Mouse (Mus musculus) stomach, embryonic 14.5 days (tissue): ENCODE data around the gene Zfp866. TPM values are rescaled to one million over a fixed set of nuclear protein-coding genes. Genes with fewer than 3 reads are reported as not detected.

Experiments used
- ATAC-seq: fragments of 200-750 bp; cut with Nextera tagmentation; 2 replicates; pipeline ENCODE4 v1.8.0; 2017; ENCODE audit warnings: low read depth, moderate TSS enrichment; ENCODE audit not compliant: insufficient number of reproducible peaks, insufficient read depth, low FRiP score
- H3K27ac ChIP-seq: fragments of 300-500 bp; sonication (generic); 2 replicates; pipeline ENCODE4 v1.5.1; 2014; ENCODE audit warnings: mild to moderate bottlenecking, low read length, moderate library complexity, mixed read lengths
- H3K27me3 ChIP-seq: fragments of 300-500 bp; sonication (generic); 2 replicates; pipeline ENCODE4 v1.6.1; 2014; ENCODE audit warnings: low read length, control low read depth, mixed read lengths; ENCODE audit not compliant: control insufficient read depth, insufficient read depth
- H3K36me3 ChIP-seq: fragments of 300-500 bp; sonication (generic); 2 replicates; pipeline ENCODE4 v1.6.1; 2014; ENCODE audit warnings: mild to moderate bottlenecking, control low read depth, low read length, moderate library complexity, mixed read lengths; ENCODE audit not compliant: control insufficient read depth, insufficient read depth
- H3K4me1 ChIP-seq: fragments of 300-500 bp; sonication (generic); 2 replicates; pipeline ENCODE4 v1.6.1; 2014; ENCODE audit warnings: low read length, control low read depth, mixed read lengths; ENCODE audit not compliant: control insufficient read depth, insufficient read depth
- H3K4me2 ChIP-seq: fragments of 300-500 bp; sonication (generic); replicated peaks from 2 replicates; pipeline ENCODE4 v1.6.1; 2014; ENCODE audit warnings: low read depth, low read length, control low read depth
- H3K4me3 ChIP-seq: fragments of 300-500 bp; sonication (generic); 2 replicates; pipeline ENCODE4 v1.5.1; 2014; ENCODE audit warnings: low read depth, low read length, control low read depth
- H3K9ac ChIP-seq: fragments of 300-500 bp; sonication (generic); replicated peaks from 2 replicates; pipeline ENCODE4 v1.6.1; 2014; ENCODE audit warnings: low read depth, mild to moderate bottlenecking, control low read depth, low read length, moderate library complexity, mixed read lengths
- H3K9me3 ChIP-seq: fragments of 300-500 bp; sonication (generic); 2 replicates; pipeline ENCODE4 v1.6.1; 2016; ENCODE audit warnings: low read depth, low read length, control low read depth; ENCODE audit not compliant: control insufficient read depth
- WGBS: fragments of 180-500 bp; shearing (Covaris S2); extraction: QIAGEN DNeasy Blood & Tissue Kit; methylation state at CpG from one replicate; pipeline ENCODE4 v1.1.7; 2014; 5-methylcytosine and 5-hydroxymethylcytosine counted together
- polyA plus RNA-seq: library from polyadenylated mRNA; unstranded; fragments of >200 nt; fragmentation: Nextera tagmentation; extraction: Ambion mirVana; gene quantifications from 2 replicates; pipeline ENCODE4 v1.2.1, GENCODE M21; 2014

Zfp866 gene
- polyA plus RNA-seq, 1 experiment from 2014 or later: 35.4 TPM

DNA sequence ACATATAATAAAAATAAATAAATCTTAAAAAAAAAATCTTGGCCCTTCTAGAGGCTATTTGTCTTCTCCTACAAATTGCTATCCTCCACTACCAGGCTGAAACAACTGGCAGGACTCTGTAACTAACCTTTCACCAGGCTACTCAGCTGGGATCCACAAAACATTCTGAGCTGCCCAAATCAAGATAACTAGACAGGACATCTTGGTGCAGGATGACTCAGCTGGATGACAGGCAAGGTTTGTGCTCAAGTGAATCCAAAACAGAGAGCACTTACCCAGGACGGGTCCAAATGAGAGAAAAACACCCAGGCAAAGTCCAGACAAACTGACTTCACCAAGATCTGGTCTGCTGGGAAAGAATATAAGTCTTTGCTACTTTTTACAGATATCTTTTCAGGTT lies 55.5 kb downstream of the Zfp866 start:
- H3K9me3 ChIP-seq: no peaks in the 10 kb centered on the region
- no peak overlapping the region for H3K4me3 ChIP-seq
- WGBS: 69% methylated on average over 1 of the region's 1 CpGs
- no peak overlapping the region for H3K27ac ChIP-seq
- no peaks in the 10 kb centered on the region for H3K4me1 ChIP-seq
- H3K9ac ChIP-seq: no peak overlapping the region
- no peaks in the 10 kb centered on the region for H3K27me3 ChIP-seq
- no peak for ATAC-seq
- H3K4me2 ChIP-seq: no peak overlapping the region
- no peaks in the 10 kb centered on the region for H3K36me3 ChIP-seq

DNA sequence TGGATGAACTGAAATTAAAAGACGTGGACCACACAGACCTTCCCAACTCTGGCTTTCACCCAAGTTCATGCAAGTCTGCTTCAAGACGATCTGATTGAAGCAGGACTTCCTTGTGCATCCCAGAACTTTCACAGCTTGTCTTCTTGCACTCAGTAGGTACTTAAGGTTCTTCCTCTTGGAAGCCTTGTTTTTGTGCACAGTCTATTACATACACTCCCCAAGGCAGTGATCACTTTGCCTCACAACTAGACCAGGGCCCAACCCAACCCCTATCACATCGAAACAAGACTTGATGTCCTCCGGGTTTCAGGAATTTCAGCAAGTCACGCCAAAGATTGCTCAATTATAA lies 73.8 kb downstream of the Zfp866 start:
- no peak for ATAC-seq
- H3K9ac ChIP-seq: no peak overlapping the region
- no peaks in the 10 kb centered on the region for H3K27me3 ChIP-seq
- no peaks in the 10 kb centered on the region for H3K36me3 ChIP-seq
- no peaks in the 10 kb centered on the region for H3K9me3 ChIP-seq
- WGBS: 41% methylated on average over 5 of the region's 5 CpGs
- H3K4me2 ChIP-seq: peak overlapping the region; percentile 49
- H3K4me3 ChIP-seq: peak overlapping the region; percentile 87
- H3K4me1 ChIP-seq: peaks cover 10% of the 10 kb centered on the region
- peak overlapping the region; percentile 62; the same call in 1 of the 2 replicates for H3K27ac ChIP-seq

DNA sequence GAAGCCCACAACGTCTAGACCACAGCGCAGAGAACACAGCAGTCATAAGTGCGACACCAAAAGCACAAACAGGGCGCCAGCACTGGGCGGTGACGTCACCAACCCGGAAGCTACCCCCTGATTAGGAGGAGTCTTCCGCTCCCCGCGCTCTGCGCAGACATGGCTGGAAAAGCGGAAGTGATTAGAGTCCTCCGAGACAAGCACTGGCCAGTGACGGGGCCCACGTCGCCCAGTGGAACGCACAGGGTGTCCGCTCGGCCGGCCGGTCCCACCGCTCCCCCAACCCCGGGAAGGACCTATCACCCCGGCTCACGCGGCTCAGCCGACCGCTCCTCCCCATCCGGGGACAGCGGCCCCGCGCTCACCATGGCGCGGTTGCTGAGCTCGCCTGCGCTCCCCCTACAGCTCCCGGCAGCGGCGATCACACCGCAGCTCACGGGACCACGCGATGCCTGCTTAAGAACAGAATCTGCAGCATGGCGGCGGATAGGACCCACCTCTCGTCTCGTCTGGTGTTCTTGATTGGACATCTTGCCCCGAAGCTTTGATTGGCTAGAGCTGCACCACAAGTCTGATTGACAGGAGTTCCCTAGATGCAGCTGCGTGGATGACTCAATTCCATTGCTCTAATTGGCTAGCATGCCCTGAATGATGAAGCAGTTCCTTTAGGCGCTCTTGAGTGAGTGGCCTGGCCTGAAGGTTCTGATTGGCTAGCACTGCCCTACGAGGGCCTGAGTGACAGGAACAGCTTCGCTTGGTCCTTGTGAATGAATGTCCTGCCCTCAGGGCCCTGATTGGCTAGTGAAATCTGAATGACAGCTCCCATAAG lies 74.4 kb downstream of the Zfp866 start:
- Histone ChIP-seq H3K27me3 (no peaks in the 10 kb centered on the region), H3K36me3 (no peaks in the 10 kb centered on the region), H3K4me3 (peak overlapping the region; percentile 87), H3K9me3 (no peaks in the 10 kb centered on the region), H3K27ac (peak overlapping the region; percentile 100), H3K9ac (peak overlapping the region; percentile 93), H3K4me1 (peaks cover 10% of the 10 kb centered on the region), H3K4me2 (peak overlapping the region; percentile 49)
- under 1% methylated on average over 52 of the region's 52 CpGs for WGBS
- peak; percentile 99 for ATAC-seq

DNA sequence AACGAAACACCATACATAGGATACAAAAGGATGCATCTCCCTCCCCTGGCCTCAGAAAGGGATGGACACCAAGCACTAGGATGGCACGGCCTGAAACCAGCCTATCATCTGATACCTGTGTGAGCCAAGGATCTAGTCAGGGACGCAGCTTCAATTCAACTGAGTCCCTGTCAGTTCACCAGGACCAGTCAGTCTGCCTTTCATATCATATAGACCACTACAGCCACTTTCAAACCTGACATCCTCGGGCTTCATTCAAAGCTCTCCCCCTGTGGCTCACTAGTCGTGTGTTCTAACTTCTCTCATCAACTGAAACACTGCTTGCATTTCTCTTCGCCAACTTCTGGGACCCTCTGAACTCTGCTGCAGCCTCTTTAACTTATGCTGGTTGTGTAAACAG lies 75.6 kb downstream of the Zfp866 start:
- Histone ChIP-seq H3K9ac (no peak overlapping the region), H3K27ac (no peak overlapping the region), H3K4me1 (peaks cover 10% of the 10 kb centered on the region), H3K27me3 (no peaks in the 10 kb centered on the region), H3K4me3 (peak overlapping the region; percentile 87), H3K9me3 (no peaks in the 10 kb centered on the region), H3K36me3 (peaks cover 4% of the 10 kb centered on the region), H3K4me2 (peak overlapping the region; percentile 37)
- no peak for ATAC-seq
- 80% methylated on average over 6 of the region's 6 CpGs for WGBS

DNA sequence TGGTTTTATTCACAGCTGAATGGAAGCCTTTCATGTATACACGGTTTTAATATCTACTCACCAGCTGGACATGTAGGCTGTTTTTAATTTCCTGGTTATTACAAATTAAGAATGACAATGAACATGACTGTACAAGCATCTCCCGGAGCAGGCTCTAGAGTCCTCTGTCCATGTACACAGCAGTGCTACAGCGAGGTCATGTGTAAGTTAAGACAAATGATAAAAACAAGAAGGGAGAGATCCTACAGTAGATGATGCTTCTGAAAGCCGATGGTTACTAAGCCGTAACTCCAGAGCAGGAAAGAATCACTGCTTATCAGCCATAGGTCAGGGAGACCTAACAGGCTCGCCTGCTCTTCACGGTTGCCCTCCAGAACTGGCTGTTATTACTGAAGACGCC lies 77.5 kb downstream of the Zfp866 start:
- ATAC-seq: no peak
- Histone ChIP-seq H3K4me3 (no peak overlapping the region), H3K4me1 (peaks cover 10% of the 10 kb centered on the region), H3K36me3 (peaks cover 18% of the 10 kb centered on the region), H3K27ac (no peak overlapping the region), H3K27me3 (no peaks in the 10 kb centered on the region), H3K4me2 (no peak overlapping the region), H3K9me3 (no peaks in the 10 kb centered on the region), H3K9ac (no peak overlapping the region)
- 84% methylated on average over 8 of the region's 8 CpGs for WGBS

Other genes with a start within 250 kb of the Zfp866 start
- 26.2 and 26.5 TPM in 2 replicates for gene Zfp868, start 165.6 kb downstream of the Zfp866 start, polyA plus RNA-seq
- gene Zfp964, start 136.7 kb downstream of the Zfp866 start, polyA plus RNA-seq: 2.3 and 3.0 TPM in 2 replicates
- gene Zfp869, start 80.5 kb downstream of the Zfp866 start, polyA plus RNA-seq: 30.4 and 30.9 TPM in 2 replicates
- 6.1 and 6.3 TPM in 2 replicates for gene Zfp963, start 41.2 kb downstream of the Zfp866 start, polyA plus RNA-seq
- 0.90 TPM in 1 of 2 replicates, not detected in the other for gene Gm20422, start 16.3 kb downstream of the Zfp866 start, polyA plus RNA-seq
- gene Atp13a1, start within 50 bp of the Zfp866 start, polyA plus RNA-seq: 45.7 and 45.9 TPM in 2 replicates
- 7.1 and 11.9 TPM in 2 replicates for gene Gmip, start 17.5 kb upstream of the Zfp866 start, polyA plus RNA-seq
- 1.2 and 1.6 TPM in 2 replicates for gene Lpar2, start 31.3 kb upstream of the Zfp866 start, polyA plus RNA-seq
- gene Pbx4, start 41.3 kb upstream of the Zfp866 start, polyA plus RNA-seq: 5.9 and 8.8 TPM in 2 replicates
- gene Cilp2, start 96.5 kb upstream of the Zfp866 start, polyA plus RNA-seq: 0.42 and 0.64 TPM in 2 replicates
- gene Tssk6, start 111.0 kb upstream of the Zfp866 start, polyA plus RNA-seq: 3.4 and 3.9 TPM in 2 replicates
- gene Ndufa13, start 111.4 kb upstream of the Zfp866 start, polyA plus RNA-seq: 190 and 202 TPM in 2 replicates
- 3.7 and 4.9 TPM in 2 replicates for gene Yjefn3, start 111.5 kb upstream of the Zfp866 start, polyA plus RNA-seq
- 46.5 and 49.6 TPM in 2 replicates for gene Gatad2a, start 205.2 kb upstream of the Zfp866 start, polyA plus RNA-seq